Mouse (Mus musculus): ENCODE data around the gene 2310011J03Rik. TPM values are rescaled to one million over a fixed set of nuclear protein-coding genes. Genes with fewer than 3 reads are reported as not detected.

The 2310011J03Rik gene
- polyA plus RNA-seq (2015; fragmentation: Nextera tagmentation; extraction: Ambion mirVana), result 32.4 and 36.8 TPM in 2 replicates

DNA sequence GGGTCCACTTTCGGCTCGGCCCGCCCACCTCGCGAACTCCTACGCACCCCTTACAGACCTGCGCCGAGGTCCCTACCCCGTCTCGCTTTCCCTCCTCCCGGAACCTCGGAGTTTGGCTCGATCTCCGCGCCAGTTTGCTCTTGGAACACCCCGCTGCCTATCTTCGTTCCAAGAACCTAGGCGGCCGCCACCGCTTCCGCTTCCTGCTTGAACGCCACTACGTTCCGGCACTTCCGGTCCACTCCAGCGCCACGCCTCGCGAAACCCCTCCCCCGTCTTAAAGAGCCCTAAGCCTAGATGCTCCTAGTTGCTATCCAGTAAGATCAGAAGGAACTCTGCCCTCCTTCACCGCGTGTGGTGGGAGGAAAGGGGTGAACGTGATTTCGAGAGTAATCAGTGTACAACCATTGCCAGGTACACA lies at the start of gene 2310011J03Rik:
TSS of gene 2310011J03Rik (minus strand) at position 198 of the 421 bp plus-strand sequence.
- under 1% methylated on average over 34 of the region's 34 CpGs for WGBS
- H3K27me3 ChIP-seq, result peaks cover 33% of the 10 kb centered on the region
- peaks cover 51% of the 10 kb centered on the region for H3K4me1 ChIP-seq (replicated peaks)
- H3K9me3 ChIP-seq (replicated peaks), result no peaks in the 10 kb centered on the region
- H3K4me2 ChIP-seq, result peak within 1 kb of the TSS; percentile 87
- peak within 1 kb of the TSS; percentile 96 for H3K4me3 ChIP-seq
- H3K36me3 ChIP-seq, result peaks cover 12% of the 10 kb centered on the region; the same call in 1 of the 2 replicates
- H3K27ac ChIP-seq, result peak within 1 kb of the TSS; percentile 74
- ATAC-seq (replicated peaks; ENCODE audit: insufficient number of reproducible peaks, insufficient read depth, low FRiP score, low read depth), result peak; percentile 45; the same call in 1 of the 2 replicates
- peak within 1 kb of the TSS; percentile 83 for H3K9ac ChIP-seq

DNA sequence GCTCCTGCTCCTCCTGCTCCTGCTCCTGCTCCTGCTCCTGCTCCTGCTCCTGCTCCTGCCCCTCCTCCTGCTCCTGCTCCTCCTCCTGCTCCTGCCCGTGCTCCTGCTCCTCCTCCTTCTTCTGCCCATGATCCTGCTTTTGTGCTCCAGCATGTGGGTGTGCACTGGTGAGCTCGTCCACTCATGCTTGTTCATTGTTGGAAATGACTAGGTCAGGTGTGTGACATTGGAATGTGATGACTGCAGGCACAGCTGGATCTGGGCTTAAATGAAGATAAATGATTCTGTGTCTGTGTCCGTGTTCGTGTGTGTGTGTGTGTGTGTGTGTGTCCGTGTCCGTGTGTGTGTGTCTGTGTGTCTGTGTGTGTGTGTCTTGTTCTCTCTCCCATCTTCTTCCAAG lies 48.1 kb upstream of the 2310011J03Rik start:
- Histone ChIP-seq H3K9ac (no peak overlapping the region), H3K27ac (no peak overlapping the region), H3K9me3 (replicated peaks) (no peaks in the 10 kb centered on the region), H3K27me3 (peaks cover 46% of the 10 kb centered on the region), H3K36me3 (no peaks in the 10 kb centered on the region), H3K4me3 (no peak overlapping the region), H3K4me2 (no peak overlapping the region), H3K4me1 (replicated peaks) (peaks cover 9% of the 10 kb centered on the region)
- 83% methylated on average over 6 of the region's 6 CpGs for WGBS
- ATAC-seq (replicated peaks; ENCODE audit: insufficient number of reproducible peaks, insufficient read depth, low FRiP score, low read depth), result no peak

DNA sequence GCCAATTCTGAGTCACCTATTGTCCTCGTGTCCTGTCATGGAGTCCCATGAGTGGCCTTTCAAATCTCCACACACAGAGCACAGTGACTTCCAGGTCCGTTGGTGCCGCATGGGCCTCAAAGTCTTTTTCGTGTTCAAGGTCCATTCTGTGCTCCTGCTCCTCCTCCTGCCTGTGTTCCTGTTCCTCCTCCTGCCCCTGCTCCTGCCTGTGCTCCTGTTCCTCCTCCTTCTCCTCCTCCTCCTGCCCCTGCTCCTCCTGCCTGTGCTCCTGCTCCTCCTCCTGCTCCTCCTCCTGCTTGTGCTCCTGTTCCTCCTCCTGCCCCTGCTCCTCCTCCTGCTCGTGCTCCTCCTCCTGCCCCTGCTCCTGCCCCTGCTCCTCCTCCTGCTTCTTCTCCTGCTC lies 47.6 kb upstream of the 2310011J03Rik start:
- 49% methylated on average over 5 of the region's 5 CpGs for WGBS
- no peak overlapping the region for H3K9ac ChIP-seq
- no peaks in the 10 kb centered on the region for H3K36me3 ChIP-seq
- no peak overlapping the region for H3K27ac ChIP-seq
- peaks cover 9% of the 10 kb centered on the region for H3K4me1 ChIP-seq (replicated peaks)
- no peak overlapping the region for H3K4me2 ChIP-seq
- H3K9me3 ChIP-seq (replicated peaks), result no peaks in the 10 kb centered on the region
- H3K27me3 ChIP-seq, result peaks cover 47% of the 10 kb centered on the region
- no peak for ATAC-seq (replicated peaks; ENCODE audit: insufficient number of reproducible peaks, insufficient read depth, low FRiP score, low read depth)
- no peak overlapping the region for H3K4me3 ChIP-seq

DNA sequence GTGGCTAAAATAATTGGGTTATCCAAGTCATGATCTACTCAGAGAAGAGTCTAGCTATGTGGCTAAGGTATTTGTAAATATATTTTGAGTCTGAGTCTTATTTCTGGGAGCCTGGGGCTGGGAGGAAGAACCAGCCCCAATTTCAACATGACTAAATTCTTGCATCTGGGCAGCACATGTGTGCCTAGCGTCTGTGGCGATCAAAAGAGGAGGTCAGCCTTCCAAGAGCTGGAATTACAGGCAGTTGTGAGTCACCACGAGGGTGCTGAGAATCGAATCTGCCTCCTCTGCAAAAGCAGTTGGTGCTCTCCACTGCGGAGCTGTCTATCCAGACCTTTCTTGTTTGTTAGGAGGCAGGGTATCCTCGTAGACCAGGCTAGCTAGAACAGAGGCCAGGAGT lies 45.4 kb upstream of the 2310011J03Rik start:
- WGBS, result 59% methylated on average over 6 of the region's 6 CpGs
- Histone ChIP-seq H3K4me1 (replicated peaks) (no peaks in the 10 kb centered on the region), H3K36me3 (no peaks in the 10 kb centered on the region), H3K4me2 (no peak overlapping the region), H3K27me3 (peaks cover 45% of the 10 kb centered on the region), H3K4me3 (no peak overlapping the region), H3K9me3 (replicated peaks) (no peaks in the 10 kb centered on the region), H3K9ac (no peak overlapping the region), H3K27ac (no peak overlapping the region)
- no peak for ATAC-seq (replicated peaks; ENCODE audit: insufficient number of reproducible peaks, insufficient read depth, low FRiP score, low read depth)

DNA sequence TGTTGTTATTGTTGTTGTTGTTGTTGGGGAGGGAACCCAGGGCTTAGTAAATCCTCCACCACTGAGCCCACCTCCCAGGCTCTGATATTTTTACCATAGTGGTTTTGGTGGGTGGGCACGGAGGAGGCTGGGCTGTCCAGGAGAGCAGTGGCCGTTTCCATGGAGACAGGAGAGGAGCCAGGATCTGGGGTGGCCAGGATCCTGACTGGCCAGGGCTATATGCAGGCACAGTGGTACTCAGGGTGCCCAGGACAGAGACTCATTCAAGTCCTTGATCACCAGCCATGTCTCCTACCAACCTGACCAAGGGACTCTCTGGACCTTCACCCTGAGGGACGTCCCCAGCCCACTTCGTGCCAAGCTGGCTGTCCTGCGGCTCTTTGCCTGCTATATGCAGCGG lies 43.4 kb upstream of the 2310011J03Rik start:
- Histone ChIP-seq H3K9me3 (replicated peaks) (no peaks in the 10 kb centered on the region), H3K27me3 (peaks cover 65% of the 10 kb centered on the region), H3K36me3 (no peaks in the 10 kb centered on the region), H3K9ac (no peak overlapping the region), H3K4me3 (no peak overlapping the region), H3K27ac (no peak overlapping the region), H3K4me2 (no peak overlapping the region), H3K4me1 (replicated peaks) (no peaks in the 10 kb centered on the region)
- WGBS, result 44% methylated on average over 6 of the region's 6 CpGs
- no peak for ATAC-seq (replicated peaks; ENCODE audit: insufficient number of reproducible peaks, insufficient read depth, low FRiP score, low read depth)

DNA sequence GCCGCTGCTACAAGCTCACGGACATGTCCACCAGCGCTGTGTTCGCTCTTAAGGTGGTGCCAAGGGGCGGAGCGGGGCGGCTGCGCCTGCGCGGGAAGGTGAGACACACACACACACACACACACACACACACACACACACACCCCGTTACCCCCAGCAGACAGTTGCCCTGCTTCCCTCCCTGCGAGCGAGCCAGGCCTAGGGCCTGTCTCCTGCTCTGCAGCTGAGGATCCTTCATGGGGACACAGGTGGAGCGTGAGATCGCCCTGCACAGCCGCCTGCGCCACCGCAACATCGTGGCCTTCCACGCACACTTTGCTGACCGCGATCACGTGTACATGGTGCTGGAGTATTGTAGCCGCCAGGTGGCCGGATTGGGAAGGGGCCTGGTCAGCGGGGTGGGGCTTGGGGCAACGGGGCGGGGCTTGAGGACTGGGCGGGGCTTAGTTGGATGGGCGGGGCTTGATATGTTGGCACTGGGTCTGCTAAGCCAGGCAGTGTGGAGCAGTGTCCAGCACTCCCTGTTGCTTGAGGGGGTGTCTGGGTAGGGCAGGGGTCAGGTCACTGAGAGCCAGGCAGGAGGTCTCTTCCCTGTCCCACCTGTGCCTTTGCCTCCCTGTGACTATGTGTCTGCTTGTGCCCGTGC lies 37.8 kb upstream of the 2310011J03Rik start:
- H3K27ac ChIP-seq, result no peak overlapping the region
- H3K9ac ChIP-seq, result no peak overlapping the region
- peak overlapping the region; percentile 49 for H3K4me2 ChIP-seq
- peaks cover 16% of the 10 kb centered on the region for H3K4me1 ChIP-seq (replicated peaks)
- 8% methylated on average over 31 of the region's 31 CpGs for WGBS
- H3K36me3 ChIP-seq, result no peaks in the 10 kb centered on the region
- H3K9me3 ChIP-seq (replicated peaks), result no peaks in the 10 kb centered on the region
- 0 out of 2 replicates have a peak, but pooled peaks have one; percentile 10 for ATAC-seq (replicated peaks; ENCODE audit: insufficient number of reproducible peaks, insufficient read depth, low FRiP score, low read depth)
- H3K4me3 ChIP-seq, result peak overlapping the region; percentile 27
- peaks cover 84% of the 10 kb centered on the region for H3K27me3 ChIP-seq

DNA sequence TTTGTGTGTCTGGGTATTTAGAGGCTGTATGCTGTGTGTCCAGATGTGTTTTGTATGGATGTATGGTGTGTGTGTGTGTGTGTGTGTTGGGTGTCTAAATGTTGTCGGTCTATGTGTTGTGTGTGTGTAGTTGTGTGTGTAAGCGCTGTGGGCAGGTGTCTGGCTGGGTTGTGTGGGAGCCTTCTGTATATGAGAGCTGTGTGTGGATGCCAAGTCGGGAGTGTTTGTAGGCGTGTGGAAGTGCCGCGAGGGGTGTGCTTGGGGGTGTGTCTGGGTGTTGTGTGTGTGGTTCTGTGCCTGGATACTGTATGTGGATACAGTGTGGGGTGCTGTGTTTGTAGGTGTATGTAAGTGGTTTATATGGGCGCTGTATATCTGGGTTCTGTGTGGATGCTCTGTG lies 37.0 kb upstream of the 2310011J03Rik start:
- 28% methylated on average over 7 of the region's 7 CpGs for WGBS
- H3K9me3 ChIP-seq (replicated peaks), result no peaks in the 10 kb centered on the region
- no peak overlapping the region for H3K9ac ChIP-seq
- H3K27me3 ChIP-seq, result peaks cover 88% of the 10 kb centered on the region
- no peak overlapping the region for H3K4me2 ChIP-seq
- H3K4me1 ChIP-seq (replicated peaks), result peaks cover 16% of the 10 kb centered on the region
- H3K4me3 ChIP-seq, result no peak overlapping the region
- H3K27ac ChIP-seq, result no peak overlapping the region
- H3K36me3 ChIP-seq, result no peaks in the 10 kb centered on the region
- no peak for ATAC-seq (replicated peaks; ENCODE audit: insufficient number of reproducible peaks, insufficient read depth, low FRiP score, low read depth)

DNA sequence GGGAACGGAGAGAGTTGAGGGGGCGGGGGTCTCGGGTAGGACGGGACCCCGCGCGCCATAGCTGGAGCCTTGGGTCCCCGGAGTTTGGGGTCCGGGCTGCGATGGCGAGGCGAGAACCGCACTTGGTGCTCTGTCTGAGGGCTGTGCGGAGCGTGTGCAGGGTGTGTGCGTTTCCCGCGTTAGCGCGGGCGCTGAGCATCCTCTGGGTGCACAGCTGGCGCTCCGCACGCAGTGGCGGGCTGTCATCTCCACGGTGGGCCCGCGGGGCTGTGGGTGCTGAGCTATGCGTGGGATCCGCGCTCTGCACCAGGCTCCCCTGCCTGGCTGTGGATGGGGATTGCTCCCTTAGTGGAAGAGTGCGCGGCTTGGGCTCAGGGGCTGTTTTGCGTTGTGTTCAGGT lies 36.4 kb upstream of the 2310011J03Rik start:
- WGBS, result 3% methylated on average over 34 of the region's 34 CpGs
- H3K4me1 ChIP-seq (replicated peaks), result peaks cover 16% of the 10 kb centered on the region
- H3K36me3 ChIP-seq, result no peaks in the 10 kb centered on the region
- H3K9ac ChIP-seq, result no peak overlapping the region
- ATAC-seq (replicated peaks; ENCODE audit: insufficient number of reproducible peaks, insufficient read depth, low FRiP score, low read depth), result no peak
- H3K27me3 ChIP-seq, result peaks cover 94% of the 10 kb centered on the region
- peak overlapping the region; percentile 58 for H3K4me2 ChIP-seq
- no peaks in the 10 kb centered on the region for H3K9me3 ChIP-seq (replicated peaks)
- H3K4me3 ChIP-seq, result peak overlapping the region; percentile 27
- no peak overlapping the region for H3K27ac ChIP-seq

DNA sequence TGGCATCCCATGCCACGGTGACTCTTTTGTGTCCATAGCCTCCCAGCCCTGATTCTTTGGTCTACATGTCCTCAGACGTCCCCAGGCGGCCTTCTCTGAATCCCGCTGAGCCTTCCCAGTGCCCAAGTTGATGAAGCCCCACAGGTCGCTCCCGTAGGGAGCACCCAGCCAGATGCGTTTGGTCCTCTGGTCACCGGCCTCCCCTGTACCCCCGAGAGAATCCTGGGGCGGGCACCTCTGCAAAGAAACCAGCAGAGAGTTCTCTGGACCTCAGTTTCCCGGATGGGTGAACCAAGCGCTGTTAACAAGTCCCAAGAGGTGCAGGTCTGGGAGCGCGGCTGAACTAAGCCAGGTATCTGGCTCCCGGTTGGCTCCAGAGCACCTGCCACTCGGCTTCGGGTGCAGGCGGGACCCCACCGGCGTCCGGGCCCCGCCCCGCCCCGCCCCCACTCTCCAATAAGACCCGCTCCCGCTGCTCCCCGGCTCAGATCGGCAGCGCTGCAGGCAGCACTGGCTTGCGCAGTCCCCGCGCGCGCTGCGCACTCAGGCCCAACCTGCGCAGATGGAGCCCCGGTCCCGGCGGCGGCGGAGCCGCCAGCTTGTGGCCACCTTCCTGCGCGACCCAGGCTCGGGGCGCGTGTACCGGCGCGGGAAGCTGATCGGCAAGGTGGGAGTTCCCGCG lies 35.8 kb upstream of the 2310011J03Rik start, which contains the start of gene Plk5:
TSS of gene Plk5 (plus strand) at position 459 of the 682 bp plus-strand sequence.
- Histone ChIP-seq H3K27ac (no peak within 1 kb of the TSS), H3K9ac (no peak within 1 kb of the TSS), H3K36me3 (no peaks in the 10 kb centered on the region), H3K4me2 (peak within 1 kb of the TSS; percentile 58), H3K9me3 (replicated peaks) (no peaks in the 10 kb centered on the region), H3K4me3 (peak within 1 kb of the TSS; percentile 27), H3K4me1 (replicated peaks) (peaks cover 16% of the 10 kb centered on the region), H3K27me3 (peaks cover 99% of the 10 kb centered on the region)
- no peak for ATAC-seq (replicated peaks; ENCODE audit: insufficient number of reproducible peaks, insufficient read depth, low FRiP score, low read depth)
- WGBS, result 2% methylated on average over 52 of the region's 53 CpGs

DNA sequence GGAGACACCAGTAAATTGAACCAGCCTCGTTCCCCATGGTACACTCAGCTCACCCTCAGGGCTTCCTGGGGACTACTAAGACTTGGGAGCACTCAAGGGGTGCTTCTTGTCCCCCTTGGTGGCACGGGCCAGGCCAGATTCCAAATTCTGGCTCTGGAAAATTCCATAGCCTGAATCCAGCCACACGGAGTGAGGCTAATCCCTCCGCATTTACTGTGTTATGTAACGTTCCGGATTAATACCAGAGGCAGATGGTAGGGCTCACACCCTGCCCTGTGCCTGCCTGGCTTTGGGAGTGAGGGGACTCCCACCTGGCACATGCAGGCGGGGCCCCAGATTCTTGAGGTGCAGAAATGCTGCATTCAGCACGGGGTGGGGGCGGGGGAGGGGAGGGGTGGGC lies 35.1 kb upstream of the 2310011J03Rik start:
- Histone ChIP-seq H3K27me3 (peaks cover 99% of the 10 kb centered on the region), H3K4me3 (no peak overlapping the region)
- WGBS, result 12% methylated on average over 9 of the region's 9 CpGs

DNA sequence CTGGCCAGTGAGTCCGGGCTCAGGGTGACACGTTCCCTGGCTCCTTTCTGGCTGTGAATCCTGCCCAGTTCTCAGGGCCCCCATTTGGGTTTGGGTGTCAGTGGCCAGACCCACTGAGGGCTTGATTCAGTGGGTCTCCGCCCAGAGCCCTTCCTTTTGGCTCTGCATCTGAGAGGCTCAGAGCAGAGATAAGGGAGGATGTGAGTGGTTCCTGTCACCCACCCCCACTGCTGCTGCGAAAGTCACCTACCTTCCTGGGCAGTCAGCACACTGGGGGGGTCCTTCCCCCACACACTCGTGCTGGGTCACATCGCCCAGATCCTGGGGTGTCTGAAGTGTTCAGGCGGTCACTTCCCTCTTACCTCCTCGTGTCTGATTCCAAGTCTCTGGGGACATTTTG lies 32.4 kb upstream of the 2310011J03Rik start:
- Histone ChIP-seq H3K27me3 (peaks cover 98% of the 10 kb centered on the region), H3K4me1 (replicated peaks) (peaks cover 29% of the 10 kb centered on the region), H3K36me3 (no peaks in the 10 kb centered on the region), H3K9ac (no peak overlapping the region), H3K27ac (no peak overlapping the region), H3K9me3 (replicated peaks) (no peaks in the 10 kb centered on the region), H3K4me2 (no peak overlapping the region), H3K4me3 (no peak overlapping the region)
- 40% methylated on average over 8 of the region's 8 CpGs for WGBS
- ATAC-seq (replicated peaks; ENCODE audit: insufficient number of reproducible peaks, insufficient read depth, low FRiP score, low read depth), result no peak

More for the DNA sequence above, 35.1 kb upstream of the 2310011J03Rik start:
- Histone ChIP-seq H3K9me3 (replicated peaks) (no peaks in the 10 kb centered on the region), H3K4me1 (replicated peaks) (peaks cover 17% of the 10 kb centered on the region), H3K9ac (no peak overlapping the region), H3K27ac (no peak overlapping the region), H3K36me3 (no peaks in the 10 kb centered on the region), H3K4me2 (no peak overlapping the region)
- no peak for ATAC-seq (replicated peaks; ENCODE audit: insufficient number of reproducible peaks, insufficient read depth, low FRiP score, low read depth)
